Mouse (Mus musculus) olfactory bulb, adult 2 months (tissue): ENCODE measurements around the gene March8.

ENCODE experiments used
- CTCF ChIP-seq: fragments of 200-500 bp; IDR thresholded peaks from 2 replicates; pipeline ENCODE4 v1.5.1; 2012; ENCODE audit warnings: low read depth, mild to moderate bottlenecking, low read length, moderate library complexity; ENCODE audit not compliant: insufficient read depth
- POLR2A ChIP-seq: fragments of 200-500 bp; IDR thresholded peaks from 2 replicates; pipeline ENCODE4 v1.6.1; 2012; ENCODE audit warnings: mild to moderate bottlenecking, low read depth, low read length, moderate library complexity; ENCODE audit not compliant: insufficient read depth

DNA sequence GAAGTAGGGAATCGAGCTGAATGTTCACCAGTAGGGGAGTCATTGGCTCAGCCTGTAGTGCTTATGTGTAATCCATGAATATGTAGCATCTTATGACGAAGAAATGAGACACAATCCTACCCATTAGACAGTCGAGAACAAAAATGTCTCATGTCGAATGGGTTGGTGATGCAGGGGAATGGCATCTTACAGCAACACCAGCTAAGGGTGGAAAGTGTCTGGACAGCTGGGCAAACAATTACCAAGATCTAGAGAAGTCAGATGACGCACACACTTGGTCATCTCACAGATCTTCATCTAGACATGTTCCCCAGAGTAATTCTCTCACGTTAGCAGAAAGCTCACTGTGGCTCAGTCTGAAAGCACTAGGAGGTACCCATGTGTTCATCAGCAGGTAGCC, 101.0 kb downstream of the March8 start:
- TF ChIP-seq CTCF (no peak), POLR2A (no peak)
